Mouse (Mus musculus) hematopoietic stem cell, adult 5-6 weeks (primary cell): ENCODE measurements around the gene Sec24a. TPM values are rescaled to one million over a fixed set of nuclear protein-coding genes. Genes with fewer than 3 reads are reported as not detected.
"Not testable (repeated sequence)": the region's sequence is repeated elsewhere in the genome, so short reads cannot be mapped to it uniquely, and the experiment has no call there.

Experiments
- ATAC-seq, 2 experiments: fragments of 125-278 bp in 1 of 2; replicated peaks in 1 of 2; 2 replicates each; pipeline ENCODE4 v1.8.0; 2016 to 2017; ENCODE audit warnings: inconsistent platforms in 2 of 2, mild to moderate bottlenecking in 2 of 2, moderate number of reproducible peaks in 2 of 2, low read depth in 1 of 2, moderate TSS enrichment in 1 of 2; ENCODE audit not compliant: low FRiP score in 2 of 2, poor library complexity in 2 of 2, severe bottlenecking in 2 of 2, insufficient read depth in 1 of 2, low TSS enrichment in 1 of 2
- total RNA-seq: library from RNA; stranded (forward); fragments of 172-1452, 232-1000 nt; gene quantifications from 2 replicates; pipeline ENCODE4 v1.2.3, GENCODE M21; 2017

Gene Sec24a
- total RNA-seq = 7.1 and 8.4 TPM in 2 replicates

GRCm38 (mm10) chr11:51763213-51763907 is at the start of gene Sec24a, which contains the start of gene Sar1b:
Sec24a (minus strand) TSS chr11:51763634.
Sar1b (plus strand) TSS chr11:51763687.
- ATAC-seq = peak; percentile 96 to 99

GRCm38 (mm10) chr11:51812022-51812546 is 48.6 kb upstream of the Sec24a start:
- ATAC-seq = no peak

- ATAC-seq = no peak
These were observed 47.8 kb upstream of the Sec24a start for GRCm38 (mm10) chr11:51811230-51811629.

GRCm38 (mm10) chr11:51809632-51810224 is 46.3 kb upstream of the Sec24a start:
- peak; percentile 72 to 78 for ATAC-seq

- ATAC-seq = no peak
These were observed 43.9 kb upstream of the Sec24a start for GRCm38 (mm10) chr11:51807108-51807879.

GRCm38 (mm10) chr11:51805221-51805981 is 42.0 kb upstream of the Sec24a start:
- ATAC-seq = peak; percentile 81 to 85

- peak; percentile 34 to 44; a peak in 2 of 4 replicates for ATAC-seq
These were observed 37.3 kb upstream of the Sec24a start for GRCm38 (mm10) chr11:51800634-51801325.

GRCm38 (mm10) chr11:51796272-51796671 is 32.8 kb upstream of the Sec24a start:
- ATAC-seq = no peak

- ATAC-seq = no peak
These were observed 27.2 kb upstream of the Sec24a start for GRCm38 (mm10) chr11:51790662-51791061.

GRCm38 (mm10) chr11:51789735-51790134 is 26.3 kb upstream of the Sec24a start:
- ATAC-seq = not testable (repeated sequence)

GRCm38 (mm10) chr11:51785926-51786325 is 22.5 kb upstream of the Sec24a start:
- ATAC-seq = no peak

GRCm38 (mm10) chr11:51782721-51783120 is 19.3 kb upstream of the Sec24a start:
- ATAC-seq = no peak

GRCm38 (mm10) chr11:51780773-51781267 is 17.4 kb upstream of the Sec24a start:
- no peak for ATAC-seq

GRCm38 (mm10) chr11:51777478-51777877 is 14.0 kb upstream of the Sec24a start:
- no peak for ATAC-seq

GRCm38 (mm10) chr11:51775507-51775906 is 12.1 kb upstream of the Sec24a start:
- ATAC-seq = no peak

- ATAC-seq = no peak
These were observed 4.9 kb upstream of the Sec24a start for GRCm38 (mm10) chr11:51768296-51768695.
